Mouse (Mus musculus): ENCODE measurements around the gene Rbp7. TPM values are rescaled to one million over a fixed set of nuclear protein-coding genes. Genes with fewer than 3 reads are reported as not detected.

The Rbp7 gene
- polyA plus RNA-seq, 1 experiment from 2014 or later, result 0.50 TPM

DNA sequence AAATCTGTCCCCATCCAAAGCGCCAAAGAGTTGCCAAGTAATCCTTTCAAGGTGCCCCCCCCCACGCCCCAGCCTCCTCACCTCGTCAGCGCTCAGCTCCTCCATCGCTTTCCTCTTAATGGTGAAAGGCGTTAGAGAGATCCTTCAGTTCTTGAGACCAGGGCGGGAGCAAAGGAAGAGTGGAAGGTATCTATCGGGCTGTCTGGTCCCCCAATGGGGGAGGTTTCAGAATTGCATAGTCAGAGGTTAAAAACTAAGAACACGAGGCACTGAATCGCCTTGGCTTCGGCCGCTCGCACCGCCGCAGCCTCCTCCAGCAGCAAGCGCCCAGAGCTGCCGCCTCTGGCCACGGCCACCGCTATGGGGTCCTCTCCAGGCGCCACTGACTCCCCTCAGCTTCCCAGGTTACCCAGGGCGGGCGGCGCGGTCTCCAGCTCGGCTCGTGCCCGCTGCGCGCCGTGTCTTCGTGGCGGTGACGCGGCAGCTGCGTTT lies 28.9 kb downstream of the Rbp7 start:
- DNase-seq, result no peak
- WGBS, result under 1% methylated on average over 35 of the region's 35 CpGs
- H3K4me2 ChIP-seq (ENCODE audit: low read length), result peak overlapping the region; percentile 71
- H3K9me3 ChIP-seq (ENCODE audit: control insufficient read depth, low read length), result no peaks in the 10 kb centered on the region
- peaks cover 11% of the 10 kb centered on the region; the same call in 1 of the 2 replicates for H3K4me1 ChIP-seq (ENCODE audit: control insufficient read depth, insufficient read depth, low read length)
- H3K9ac ChIP-seq (replicated peaks; ENCODE audit: low read length), result peak overlapping the region; percentile 85
- H3K36me3 ChIP-seq (ENCODE audit: control insufficient read depth, insufficient read depth, low read length), result no peaks in the 10 kb centered on the region
- peak overlapping the region; percentile 91 for H3K4me3 ChIP-seq (replicated peaks; ENCODE audit: low read depth, low read length)
- no peaks in the 10 kb centered on the region for H3K27me3 ChIP-seq (ENCODE audit: control insufficient read depth, insufficient read depth, low read length)
- H3K27ac ChIP-seq (replicated peaks; ENCODE audit: low read depth, low read length), result peak overlapping the region; percentile 99
- peak; percentile 11; the same call in 1 of the 2 replicates for ATAC-seq (ENCODE audit: low FRiP score, low TSS enrichment)

DNA sequence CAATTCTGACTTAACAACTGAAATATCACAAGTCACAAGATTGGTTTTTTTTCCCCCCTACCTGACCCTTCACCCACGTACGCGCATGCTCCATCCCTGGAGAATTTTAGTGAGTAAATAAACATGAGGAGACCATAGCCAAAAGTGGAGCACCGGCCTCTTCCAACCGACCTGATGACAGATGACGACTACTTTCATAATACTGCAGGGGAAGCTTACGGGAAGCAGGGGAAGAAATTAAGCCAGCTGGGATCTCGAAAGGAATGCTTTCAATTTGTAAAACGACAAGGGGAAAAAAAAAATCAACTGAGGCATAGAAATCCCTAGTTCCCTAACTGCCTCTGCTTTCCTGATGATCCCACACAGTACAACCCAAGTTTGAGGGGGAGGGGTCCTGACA lies 30.0 kb downstream of the Rbp7 start:
- no peaks in the 10 kb centered on the region for H3K9me3 ChIP-seq (ENCODE audit: control insufficient read depth, low read length)
- WGBS, result 2% methylated on average over 9 of the region's 9 CpGs
- peak; percentile 30 for DNase-seq

DNA sequence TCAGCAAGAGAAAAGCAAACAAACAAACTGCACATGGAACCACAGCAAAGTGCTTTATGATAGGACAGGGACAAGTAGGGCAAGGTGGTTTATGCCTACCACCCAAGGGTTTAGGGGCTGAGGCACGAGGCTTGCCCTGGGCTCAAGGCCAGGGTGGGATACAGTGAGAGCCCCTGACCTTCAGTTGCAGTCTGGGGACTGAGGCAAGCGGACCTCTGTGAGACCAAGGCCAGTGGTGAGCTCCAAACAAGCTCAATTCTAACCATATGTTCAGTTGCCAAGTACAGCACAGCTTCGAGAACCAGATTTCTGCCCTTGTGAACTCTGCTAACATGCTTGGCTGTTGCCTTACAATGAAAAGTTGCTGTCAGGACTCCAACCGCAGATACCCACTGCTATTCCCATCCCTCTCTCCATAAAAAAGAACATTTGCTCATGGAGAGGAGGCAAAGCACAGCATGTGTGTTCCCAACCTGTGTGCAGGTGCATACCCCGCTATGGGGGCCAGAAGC lies 36.9 kb downstream of the Rbp7 start:
- H3K9ac ChIP-seq (replicated peaks; ENCODE audit: low read length), result no peak overlapping the region
- no peak overlapping the region for H3K4me2 ChIP-seq (ENCODE audit: low read length)
- no peaks in the 10 kb centered on the region for H3K36me3 ChIP-seq (ENCODE audit: control insufficient read depth, insufficient read depth, low read length)
- H3K4me3 ChIP-seq (replicated peaks; ENCODE audit: low read depth, low read length), result no peak overlapping the region
- ATAC-seq (ENCODE audit: low FRiP score, low TSS enrichment), result no peak
- no peak for DNase-seq
- H3K9me3 ChIP-seq (ENCODE audit: control insufficient read depth, low read length), result no peaks in the 10 kb centered on the region
- WGBS, result 90% methylated on average over 5 of the region's 5 CpGs
- H3K27ac ChIP-seq (replicated peaks; ENCODE audit: low read depth, low read length), result no peak overlapping the region
- peaks cover 12% of the 10 kb centered on the region for H3K4me1 ChIP-seq (ENCODE audit: control insufficient read depth, insufficient read depth, low read length)
- no peaks in the 10 kb centered on the region for H3K27me3 ChIP-seq (ENCODE audit: control insufficient read depth, insufficient read depth, low read length)

More for the DNA sequence above, 30.0 kb downstream of the Rbp7 start:
- Histone ChIP-seq H3K36me3 (ENCODE audit: control insufficient read depth, insufficient read depth, low read length) (no peaks in the 10 kb centered on the region), H3K27me3 (ENCODE audit: control insufficient read depth, insufficient read depth, low read length) (no peaks in the 10 kb centered on the region), H3K9ac (replicated peaks; ENCODE audit: low read length) (peak overlapping the region; percentile 85), H3K27ac (replicated peaks; ENCODE audit: low read depth, low read length) (0 out of 2 replicates have a peak overlapping the region, but pooled peaks have one; percentile 46), H3K4me2 (ENCODE audit: low read length) (peak overlapping the region; percentile 71), H3K4me3 (replicated peaks; ENCODE audit: low read depth, low read length) (peak overlapping the region; percentile 91), H3K4me1 (ENCODE audit: control insufficient read depth, insufficient read depth, low read length) (peaks cover 11% of the 10 kb centered on the region; the same call in 1 of the 2 replicates)
- ATAC-seq (ENCODE audit: low FRiP score, low TSS enrichment), result no peak

DNA sequence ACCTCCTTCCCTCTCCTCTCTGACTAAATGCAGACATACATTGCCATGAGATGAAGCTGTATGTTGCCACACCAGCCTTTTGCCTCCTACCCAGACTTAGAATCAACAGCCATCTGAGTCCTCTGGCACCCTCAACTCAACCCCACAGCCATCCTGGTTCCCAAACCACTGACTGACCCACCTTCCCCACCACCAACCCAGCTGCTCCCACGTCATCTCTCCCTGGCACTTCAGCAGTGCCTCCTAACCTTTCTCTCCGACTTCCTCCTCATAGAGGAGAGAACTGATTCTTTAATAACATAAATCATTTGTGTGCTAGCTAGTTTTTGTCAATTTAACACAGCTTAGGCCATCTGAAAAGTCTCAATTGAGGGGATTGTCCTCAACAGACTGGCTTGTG lies 37.8 kb downstream of the Rbp7 start:
- Histone ChIP-seq H3K27ac (replicated peaks; ENCODE audit: low read depth, low read length) (no peak overlapping the region), H3K4me2 (ENCODE audit: low read length) (no peak overlapping the region), H3K9me3 (ENCODE audit: control insufficient read depth, low read length) (no peaks in the 10 kb centered on the region), H3K4me1 (ENCODE audit: control insufficient read depth, insufficient read depth, low read length) (peaks cover 9% of the 10 kb centered on the region; the same call in 1 of the 2 replicates), H3K27me3 (ENCODE audit: control insufficient read depth, insufficient read depth, low read length) (no peaks in the 10 kb centered on the region), H3K9ac (replicated peaks; ENCODE audit: low read length) (no peak overlapping the region), H3K36me3 (ENCODE audit: control insufficient read depth, insufficient read depth, low read length) (0 out of 2 replicates have a peak, but pooled peaks cover 2% of the 10 kb centered on the region), H3K4me3 (replicated peaks; ENCODE audit: low read depth, low read length) (no peak overlapping the region)
- whole genome bisulfite sequencing, result 81% methylated on average over 2 of the region's 2 CpGs
- no peak for ATAC-seq (ENCODE audit: low FRiP score, low TSS enrichment)
- no peak for DNase-seq

DNA sequence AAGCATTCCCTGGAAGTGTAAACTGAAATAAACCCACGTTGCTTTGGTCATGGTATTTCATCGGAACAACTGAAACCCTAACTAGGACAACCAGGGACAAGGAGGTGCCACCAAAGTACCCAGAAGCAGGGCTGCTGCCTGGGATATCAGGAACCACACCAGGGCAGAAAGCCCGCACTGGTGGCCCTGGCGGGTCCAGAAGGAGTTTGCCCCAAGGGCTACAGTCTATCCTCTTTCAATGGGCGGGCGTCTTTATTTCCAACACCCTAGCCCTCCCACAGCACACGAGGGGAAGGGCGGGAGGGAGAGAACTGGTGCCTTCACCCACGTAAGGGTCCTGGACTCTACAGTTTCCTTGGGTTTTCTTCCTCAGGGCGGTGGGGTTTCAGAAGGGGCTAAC lies 38.4 kb downstream of the Rbp7 start:
- no peaks in the 10 kb centered on the region for H3K27me3 ChIP-seq (ENCODE audit: control insufficient read depth, insufficient read depth, low read length)
- 84% methylated on average over 10 of the region's 10 CpGs for WGBS
- H3K4me2 ChIP-seq (ENCODE audit: low read length), result no peak overlapping the region
- no peak overlapping the region for H3K27ac ChIP-seq (replicated peaks; ENCODE audit: low read depth, low read length)
- 0 out of 2 replicates have a peak, but pooled peaks cover 3% of the 10 kb centered on the region for H3K36me3 ChIP-seq (ENCODE audit: control insufficient read depth, insufficient read depth, low read length)
- DNase-seq (no peak), ATAC-seq (ENCODE audit: low FRiP score, low TSS enrichment) (no peak)
- no peak overlapping the region for H3K9ac ChIP-seq (replicated peaks; ENCODE audit: low read length)
- H3K9me3 ChIP-seq (ENCODE audit: control insufficient read depth, low read length), result no peaks in the 10 kb centered on the region
- no peak overlapping the region for H3K4me3 ChIP-seq (replicated peaks; ENCODE audit: low read depth, low read length)
- H3K4me1 ChIP-seq (ENCODE audit: control insufficient read depth, insufficient read depth, low read length), result peaks cover 9% of the 10 kb centered on the region; the same call in 1 of the 2 replicates

GRCm38 (mm10) chr4:149415651-149416169 lies 39.1 kb downstream of the Rbp7 start:
- H3K36me3 ChIP-seq (ENCODE audit: control insufficient read depth, insufficient read depth, low read length), result 0 out of 2 replicates have a peak, but pooled peaks cover 3% of the 10 kb centered on the region
- no peak for ATAC-seq (ENCODE audit: low FRiP score, low TSS enrichment)
- peak overlapping the region; percentile 49; the same call in 1 of the 2 replicates for H3K27ac ChIP-seq (replicated peaks; ENCODE audit: low read depth, low read length)
- H3K4me2 ChIP-seq (ENCODE audit: low read length), result no peak overlapping the region
- no peak overlapping the region for H3K9ac ChIP-seq (replicated peaks; ENCODE audit: low read length)
- 67% methylated on average over 13 of the region's 13 CpGs for WGBS
- H3K27me3 ChIP-seq (ENCODE audit: control insufficient read depth, insufficient read depth, low read length), result no peaks in the 10 kb centered on the region
- H3K4me3 ChIP-seq (replicated peaks; ENCODE audit: low read depth, low read length), result no peak overlapping the region
- H3K9me3 ChIP-seq (ENCODE audit: control insufficient read depth, low read length), result no peaks in the 10 kb centered on the region
- no peak for DNase-seq
- peaks cover 9% of the 10 kb centered on the region; the same call in 1 of the 2 replicates for H3K4me1 ChIP-seq (ENCODE audit: control insufficient read depth, insufficient read depth, low read length)

GRCm38 (mm10) chr4:149414259-149414658 lies 40.5 kb downstream of the Rbp7 start:
- 85% methylated on average over 3 of the region's 3 CpGs for WGBS
- Histone ChIP-seq H3K4me3 (replicated peaks; ENCODE audit: low read depth, low read length) (no peak overlapping the region), H3K36me3 (ENCODE audit: control insufficient read depth, insufficient read depth, low read length) (peaks cover 6% of the 10 kb centered on the region; the same call in 1 of the 2 replicates), H3K27me3 (ENCODE audit: control insufficient read depth, insufficient read depth, low read length) (no peaks in the 10 kb centered on the region), H3K4me2 (ENCODE audit: low read length) (no peak overlapping the region), H3K9ac (replicated peaks; ENCODE audit: low read length) (no peak overlapping the region), H3K4me1 (ENCODE audit: control insufficient read depth, insufficient read depth, low read length) (peaks cover 9% of the 10 kb centered on the region; the same call in 1 of the 2 replicates), H3K9me3 (ENCODE audit: control insufficient read depth, low read length) (no peaks in the 10 kb centered on the region), H3K27ac (replicated peaks; ENCODE audit: low read depth, low read length) (no peak overlapping the region)
- no peak for DNase-seq
- ATAC-seq (ENCODE audit: low FRiP score, low TSS enrichment), result no peak

- H3K36me3 ChIP-seq (ENCODE audit: control insufficient read depth, insufficient read depth, low read length), result peaks cover 6% of the 10 kb centered on the region; the same call in 1 of the 2 replicates
- no peak overlapping the region for H3K4me3 ChIP-seq (replicated peaks; ENCODE audit: low read depth, low read length)
- no peak overlapping the region for H3K9ac ChIP-seq (replicated peaks; ENCODE audit: low read length)
- 96% methylated on average over 4 of the region's 4 CpGs for WGBS
- ATAC-seq (ENCODE audit: low FRiP score, low TSS enrichment) (no peak), DNase-seq (no peak)
- no peaks in the 10 kb centered on the region for H3K9me3 ChIP-seq (ENCODE audit: control insufficient read depth, low read length)
- H3K4me1 ChIP-seq (ENCODE audit: control insufficient read depth, insufficient read depth, low read length), result 0 out of 2 replicates have a peak, but pooled peaks cover 1% of the 10 kb centered on the region
- no peak overlapping the region for H3K27ac ChIP-seq (replicated peaks; ENCODE audit: low read depth, low read length)
- H3K27me3 ChIP-seq (ENCODE audit: control insufficient read depth, insufficient read depth, low read length), result no peaks in the 10 kb centered on the region
- H3K4me2 ChIP-seq (ENCODE audit: low read length), result no peak overlapping the region
Measured at GRCm38 (mm10) chr4:149409759-149410158, 45.0 kb downstream of the Rbp7 start.

GRCm38 (mm10) chr4:149408331-149408730 lies 46.4 kb downstream of the Rbp7 start:
- 95% methylated on average over 6 of the region's 6 CpGs for WGBS

More at GRCm38 (mm10) chr4:149408331-149408730, 46.4 kb downstream of the Rbp7 start:
- no peaks in the 10 kb centered on the region for H3K27me3 ChIP-seq (ENCODE audit: control insufficient read depth, insufficient read depth, low read length)
- no peak for ATAC-seq (ENCODE audit: low FRiP score, low TSS enrichment)
- H3K9ac ChIP-seq (replicated peaks; ENCODE audit: low read length), result no peak overlapping the region
- peaks cover 11% of the 10 kb centered on the region; the same call in 1 of the 2 replicates for H3K4me1 ChIP-seq (ENCODE audit: control insufficient read depth, insufficient read depth, low read length)
- H3K4me3 ChIP-seq (replicated peaks; ENCODE audit: low read depth, low read length), result no peak overlapping the region
- no peak overlapping the region for H3K4me2 ChIP-seq (ENCODE audit: low read length)
- H3K9me3 ChIP-seq (ENCODE audit: control insufficient read depth, low read length), result no peaks in the 10 kb centered on the region
- no peak overlapping the region for H3K27ac ChIP-seq (replicated peaks; ENCODE audit: low read depth, low read length)
- no peak for DNase-seq
- peaks cover 6% of the 10 kb centered on the region; the same call in 1 of the 2 replicates for H3K36me3 ChIP-seq (ENCODE audit: control insufficient read depth, insufficient read depth, low read length)

Measured in midbrain, embryonic 14.5 days (tissue).